Mouse (Mus musculus): ENCODE data around the gene Myo5a.

DNA sequence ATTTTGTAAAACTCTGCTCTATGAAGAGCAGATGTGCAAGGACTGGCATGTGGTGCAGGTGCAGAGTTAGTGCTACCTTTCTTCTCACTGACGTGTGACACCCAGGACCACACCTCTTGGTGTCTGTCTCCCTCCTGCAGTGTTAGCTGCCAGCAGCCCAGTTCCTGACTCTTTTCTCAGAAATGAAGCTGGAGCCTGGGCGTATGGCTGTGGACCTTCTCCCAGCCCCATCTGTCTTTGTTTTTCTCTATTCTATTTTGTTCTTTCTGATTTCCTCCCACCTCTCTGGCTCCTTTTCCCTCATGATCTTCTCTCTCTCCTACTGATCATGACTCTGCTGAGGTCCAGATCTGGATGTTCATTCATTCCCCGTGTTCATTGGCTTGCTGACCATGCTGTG, 50.3 kb downstream of the Myo5a start:
- no peak for TF ChIP-seq CTCF (IDR thresholded peaks at IDR 0.05; ENCODE audit: borderline replicate concordance, insufficient read depth, low read depth, low read length)
- no peak for TF ChIP-seq POLR2A (IDR thresholded peaks at IDR 0.05; ENCODE audit: borderline replicate concordance, insufficient read depth, low read length)

All from cerebellum, adult 2 months (tissue).